Mouse (Mus musculus) limb, embryonic 13.5 days (tissue): Measurements from ENCODE around the gene S1pr5. TPM values are rescaled to one million over a fixed set of nuclear protein-coding genes. Genes with fewer than 3 reads are reported as not detected.
"Not testable (repeated sequence)": the region's sequence is repeated elsewhere in the genome, so short reads cannot be mapped to it uniquely, and the experiment has no call there.

Source experiments
- ATAC-seq: fragments of 200-750 bp; cut with Nextera tagmentation; 2 replicates; pipeline ENCODE4 v1.8.0; 2017; ENCODE audit warnings: low read depth, moderate number of reproducible peaks, moderate TSS enrichment; ENCODE audit not compliant: low FRiP score
- H3K27ac ChIP-seq: fragments of 300-500 bp; sonication (generic); 2 replicates; pipeline ENCODE4 v1.5.1; 2015; ENCODE audit warnings: inconsistent platforms, mild to moderate bottlenecking, moderate library complexity
- H3K27me3 ChIP-seq: fragments of 300-500 bp; sonication (generic); 2 replicates; pipeline ENCODE4 v1.6.1; 2015; ENCODE audit warnings: mild to moderate bottlenecking, inconsistent platforms
- H3K36me3 ChIP-seq: fragments of 300-500 bp; sonication (generic); 2 replicates; pipeline ENCODE4 v1.6.1; 2015; ENCODE audit warnings: inconsistent platforms, mild to moderate bottlenecking, moderate library complexity
- H3K4me1 ChIP-seq: fragments of 300-500 bp; sonication (generic); 2 replicates; pipeline ENCODE4 v1.6.1; 2015; ENCODE audit warnings: inconsistent platforms
- H3K4me2 ChIP-seq: fragments of 300-500 bp; sonication (generic); replicated peaks from 2 replicates; pipeline ENCODE4 v1.6.1; 2015; ENCODE audit warnings: inconsistent platforms, mild to moderate bottlenecking, moderate library complexity
- H3K4me3 ChIP-seq: fragments of 300-500 bp; sonication (generic); 2 replicates; pipeline ENCODE4 v1.5.1; 2015; ENCODE audit warnings: moderate library complexity, mild to moderate bottlenecking, inconsistent platforms
- H3K9ac ChIP-seq: fragments of 300-500 bp; sonication (generic); 2 replicates; pipeline ENCODE4 v1.6.1; 2015; ENCODE audit warnings: mild to moderate bottlenecking, inconsistent platforms
- H3K9me3 ChIP-seq: fragments of 300-500 bp; sonication (generic); 2 replicates; pipeline ENCODE4 v1.6.1; 2016; ENCODE audit warnings: inconsistent platforms
- WGBS: fragments of 180-500 bp; shearing (Covaris S2); methylation state at CpG from one replicate; pipeline ENCODE4 v1.1.7; 2015; 5-methylcytosine and 5-hydroxymethylcytosine counted together
- polyA plus RNA-seq: library from polyadenylated mRNA; unstranded; fragments of >200 nt; fragmentation: Nextera tagmentation; extraction: Ambion mirVana; gene quantifications from 2 replicates; pipeline ENCODE4 v1.2.1, GENCODE M21; 2015

S1pr5 gene
- polyA plus RNA-seq, 1 experiment from 2014 or later: 0.83 TPM

GRCm38 (mm10) chr9:21213617-21214190 lies 34.5 kb downstream of the S1pr5 start:
- WGBS: 32% methylated on average over 7 of the region's 7 CpGs
- Histone ChIP-seq H3K9me3 (no peaks in the 10 kb centered on the region), H3K36me3 (no peaks in the 10 kb centered on the region), H3K27ac (no peak overlapping the region), H3K4me3 (no peak overlapping the region), H3K4me1 (no peaks in the 10 kb centered on the region), H3K27me3 (no peaks in the 10 kb centered on the region), H3K4me2 (no peak overlapping the region), H3K9ac (no peak overlapping the region)
- ATAC-seq: no peak

- H3K4me1 ChIP-seq: no peaks in the 10 kb centered on the region
- no peak overlapping the region for H3K4me3 ChIP-seq
- no peak overlapping the region for H3K27ac ChIP-seq
- WGBS: 87% methylated on average over 7 of the region's 7 CpGs
- no peak for ATAC-seq
- no peaks in the 10 kb centered on the region for H3K27me3 ChIP-seq
- H3K4me2 ChIP-seq: no peak overlapping the region
- H3K9me3 ChIP-seq: no peaks in the 10 kb centered on the region
- H3K9ac ChIP-seq: no peak overlapping the region
- H3K36me3 ChIP-seq: no peaks in the 10 kb centered on the region
These were observed 36.6 kb downstream of the S1pr5 start for GRCm38 (mm10) chr9:21211624-21212023.

GRCm38 (mm10) chr9:21210821-21211220 lies 37.4 kb downstream of the S1pr5 start:
- H3K4me3 ChIP-seq: no peak overlapping the region
- H3K27me3 ChIP-seq: no peaks in the 10 kb centered on the region
- no peak overlapping the region for H3K4me2 ChIP-seq
- no peaks in the 10 kb centered on the region for H3K9me3 ChIP-seq
- H3K9ac ChIP-seq: no peak overlapping the region
- no peaks in the 10 kb centered on the region for H3K36me3 ChIP-seq
- no peak overlapping the region for H3K27ac ChIP-seq
- no peak for ATAC-seq
- H3K4me1 ChIP-seq: no peaks in the 10 kb centered on the region
- WGBS: 72% methylated on average over 6 of the region's 6 CpGs

DNA sequence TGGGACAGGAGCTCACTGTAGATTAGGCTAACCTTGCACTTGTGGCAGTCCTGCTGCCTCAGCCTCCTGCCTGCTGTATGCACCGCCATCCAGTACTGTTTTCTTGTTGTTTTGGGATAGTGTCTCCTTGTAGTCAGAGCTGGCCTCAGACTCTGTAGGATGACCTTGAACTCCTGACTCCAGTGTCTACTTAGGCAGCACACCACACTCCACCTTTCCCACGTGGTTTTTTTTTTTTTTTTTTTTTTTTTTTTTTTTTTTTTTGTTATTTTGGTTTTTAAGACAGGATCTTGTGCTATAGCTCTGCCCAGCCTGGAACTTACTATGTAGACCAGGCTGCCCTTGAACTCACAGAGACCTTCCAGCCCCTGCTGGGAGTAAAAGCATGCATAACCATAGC lies 39.6 kb downstream of the S1pr5 start:
- H3K9me3 ChIP-seq: no peaks in the 10 kb centered on the region
- no peaks in the 10 kb centered on the region for H3K36me3 ChIP-seq
- no peak overlapping the region for H3K4me2 ChIP-seq
- no peak overlapping the region for H3K4me3 ChIP-seq
- no peak for ATAC-seq
- no peak overlapping the region for H3K27ac ChIP-seq
- 73% methylated on average over 2 of the region's 2 CpGs for WGBS
- H3K4me1 ChIP-seq: peaks cover 13% of the 10 kb centered on the region; the same call in 1 of the 2 replicates
- no peak overlapping the region for H3K9ac ChIP-seq
- no peaks in the 10 kb centered on the region for H3K27me3 ChIP-seq

DNA sequence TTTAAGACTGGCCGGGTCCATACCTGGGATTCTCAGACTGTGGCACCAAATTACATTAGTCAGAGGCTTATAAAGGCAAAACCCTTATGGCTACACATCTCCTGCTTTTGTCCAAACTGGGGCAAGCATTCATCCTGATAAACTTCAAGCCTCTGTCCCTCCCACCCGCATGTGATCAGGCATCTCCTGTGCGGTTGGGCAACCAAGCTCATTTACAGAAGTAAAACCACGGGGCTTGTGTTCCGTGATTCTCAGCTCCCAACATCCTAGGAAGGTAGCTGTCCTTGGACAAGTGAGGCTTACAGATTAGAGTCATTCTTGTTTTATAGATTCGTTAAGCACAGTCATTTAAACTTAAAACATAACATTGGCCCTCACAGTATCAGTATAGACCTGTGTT lies 41.4 kb downstream of the S1pr5 start:
- WGBS: 89% methylated on average over 6 of the region's 6 CpGs
- Histone ChIP-seq H3K9me3 (no peaks in the 10 kb centered on the region), H3K27ac (no peak overlapping the region), H3K27me3 (no peaks in the 10 kb centered on the region), H3K4me2 (no peak overlapping the region), H3K4me1 (peaks cover 13% of the 10 kb centered on the region; the same call in 1 of the 2 replicates), H3K36me3 (no peaks in the 10 kb centered on the region), H3K9ac (no peak overlapping the region), H3K4me3 (no peak overlapping the region)
- ATAC-seq: no peak

DNA sequence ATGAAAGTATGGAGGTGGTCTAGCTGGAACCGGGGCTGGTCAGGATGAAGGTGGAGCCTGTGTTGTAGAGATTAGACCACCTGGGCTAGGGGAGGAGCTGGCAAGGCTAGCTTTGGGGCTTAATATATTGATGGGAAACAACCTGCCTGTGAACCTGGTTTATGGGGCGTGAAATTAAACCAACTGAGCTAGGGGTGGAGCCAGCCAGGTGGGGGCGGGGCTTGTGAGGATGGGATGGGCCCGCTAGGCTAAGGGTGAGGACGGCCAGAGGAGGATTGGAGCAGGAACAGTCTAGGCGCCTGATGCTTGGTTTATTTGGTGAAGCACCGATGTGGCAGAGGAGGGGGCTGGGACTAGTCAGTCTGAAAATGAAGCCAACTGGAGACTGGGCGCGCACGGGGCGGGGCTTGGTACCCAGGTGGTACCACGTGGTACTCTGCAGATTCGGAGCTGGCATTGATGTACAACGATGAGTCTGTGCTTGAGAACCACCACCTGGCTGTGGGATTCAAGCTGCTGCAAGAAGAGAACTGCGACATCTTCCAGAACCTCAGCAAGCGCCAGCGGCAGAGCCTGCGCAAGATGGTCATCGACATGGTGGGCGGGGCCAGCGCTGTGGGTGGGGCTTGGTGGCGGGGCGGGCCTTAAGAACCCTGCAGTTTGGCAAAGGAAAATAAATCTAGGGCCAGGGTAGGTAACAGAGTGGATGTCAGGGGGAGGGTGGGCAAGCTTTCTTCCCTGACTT lies 43.5 kb downstream of the S1pr5 start:
- peak overlapping the region; percentile 45 for H3K9ac ChIP-seq
- no peaks in the 10 kb centered on the region for H3K9me3 ChIP-seq
- ATAC-seq: peak; percentile 58
- H3K27ac ChIP-seq: no peak overlapping the region
- peaks cover 13% of the 10 kb centered on the region; the same call in 1 of the 2 replicates for H3K4me1 ChIP-seq
- no peaks in the 10 kb centered on the region for H3K27me3 ChIP-seq
- H3K36me3 ChIP-seq: no peaks in the 10 kb centered on the region
- WGBS: 2% methylated on average over 23 of the region's 23 CpGs
- H3K4me2 ChIP-seq: peak overlapping the region; percentile 61
- H3K4me3 ChIP-seq: peak overlapping the region; percentile 48

DNA sequence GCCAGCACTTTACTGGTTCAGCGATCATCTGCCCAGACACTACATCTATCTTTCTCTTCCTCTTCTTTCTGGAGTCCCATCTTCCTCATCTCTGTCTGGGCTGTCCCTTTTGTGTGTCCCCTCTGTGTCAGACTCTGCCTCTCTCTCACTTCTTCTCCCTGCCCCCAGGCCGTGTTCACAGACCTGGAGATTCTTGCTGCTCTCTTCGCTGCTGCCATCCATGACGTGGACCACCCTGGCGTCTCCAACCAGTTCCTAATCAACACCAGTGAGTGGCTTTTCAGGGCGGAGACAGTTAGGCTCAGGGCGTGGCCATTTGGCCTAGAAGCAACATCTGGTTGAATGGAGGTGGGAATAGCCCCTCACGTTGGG lies 44.1 kb downstream of the S1pr5 start:
- H3K4me3 ChIP-seq: 0 out of 2 replicates have a peak overlapping the region, but pooled peaks have one; percentile 48
- ATAC-seq: no peak
- H3K36me3 ChIP-seq: no peaks in the 10 kb centered on the region
- no peaks in the 10 kb centered on the region for H3K9me3 ChIP-seq
- no peaks in the 10 kb centered on the region for H3K27me3 ChIP-seq
- peak overlapping the region; percentile 61 for H3K4me2 ChIP-seq
- no peak overlapping the region for H3K27ac ChIP-seq
- 21% methylated on average over 8 of the region's 8 CpGs for WGBS
- H3K4me1 ChIP-seq: peaks cover 13% of the 10 kb centered on the region; the same call in 1 of the 2 replicates
- H3K9ac ChIP-seq: no peak overlapping the region

- H3K27ac ChIP-seq: no peak overlapping the region
- no peak overlapping the region for H3K9ac ChIP-seq
- no peak for ATAC-seq
- H3K4me1 ChIP-seq: peaks cover 24% of the 10 kb centered on the region
- H3K4me3 ChIP-seq: no peak overlapping the region
- H3K4me2 ChIP-seq: no peak overlapping the region
- no peaks in the 10 kb centered on the region for H3K9me3 ChIP-seq
- H3K36me3 ChIP-seq: no peaks in the 10 kb centered on the region
- no peaks in the 10 kb centered on the region for H3K27me3 ChIP-seq
- WGBS: 84% methylated on average over 3 of the region's 3 CpGs
These were observed 49.3 kb downstream of the S1pr5 start for GRCm38 (mm10) chr9:21198960-21199359.

DNA sequence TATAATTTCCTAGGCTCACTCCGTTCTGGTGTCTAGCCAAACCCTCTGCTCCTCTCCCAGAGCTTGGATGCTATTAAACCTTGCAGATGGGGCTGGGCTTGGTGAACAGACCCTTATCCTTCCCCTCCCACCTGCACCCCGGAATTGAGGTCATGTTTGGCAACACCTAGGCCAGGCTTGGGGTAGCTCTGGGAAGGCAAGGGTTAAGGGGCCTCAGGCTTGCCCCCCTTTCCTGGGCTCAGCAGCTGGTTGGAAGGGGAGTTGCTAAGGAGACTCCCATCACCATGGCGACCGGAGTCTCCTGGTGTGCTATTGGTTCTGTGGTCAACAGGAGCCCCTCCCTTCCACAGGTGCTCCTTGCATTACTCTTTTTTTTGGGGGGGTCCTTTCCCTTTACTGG lies 50.3 kb downstream of the S1pr5 start:
- H3K4me2 ChIP-seq: peak overlapping the region; percentile 66
- H3K4me3 ChIP-seq: peak overlapping the region; percentile 43; the same call in 1 of the 2 replicates

GRCm38 (mm10) chr9:21196521-21197433 lies 51.5 kb downstream of the S1pr5 start:
- peak overlapping the region; percentile 66 for H3K4me2 ChIP-seq
- H3K9me3 ChIP-seq: no peaks in the 10 kb centered on the region
- H3K36me3 ChIP-seq: no peaks in the 10 kb centered on the region
- WGBS: 31% methylated on average over 19 of the region's 19 CpGs
- peak; percentile 73 for ATAC-seq
- H3K27ac ChIP-seq: no peak overlapping the region
- no peaks in the 10 kb centered on the region for H3K27me3 ChIP-seq
- H3K4me3 ChIP-seq: peak overlapping the region; percentile 43
- H3K4me1 ChIP-seq: peaks cover 24% of the 10 kb centered on the region
- H3K9ac ChIP-seq: peak overlapping the region; percentile 67

More for the DNA sequence above, 50.3 kb downstream of the S1pr5 start:
- Histone ChIP-seq H3K36me3 (no peaks in the 10 kb centered on the region), H3K27ac (no peak overlapping the region), H3K27me3 (no peaks in the 10 kb centered on the region), H3K9me3 (no peaks in the 10 kb centered on the region), H3K4me1 (peaks cover 24% of the 10 kb centered on the region), H3K9ac (no peak overlapping the region)
- WGBS: 24% methylated on average over 4 of the region's 4 CpGs
- ATAC-seq: peak; percentile 52; the same call in 1 of the 2 replicates

DNA sequence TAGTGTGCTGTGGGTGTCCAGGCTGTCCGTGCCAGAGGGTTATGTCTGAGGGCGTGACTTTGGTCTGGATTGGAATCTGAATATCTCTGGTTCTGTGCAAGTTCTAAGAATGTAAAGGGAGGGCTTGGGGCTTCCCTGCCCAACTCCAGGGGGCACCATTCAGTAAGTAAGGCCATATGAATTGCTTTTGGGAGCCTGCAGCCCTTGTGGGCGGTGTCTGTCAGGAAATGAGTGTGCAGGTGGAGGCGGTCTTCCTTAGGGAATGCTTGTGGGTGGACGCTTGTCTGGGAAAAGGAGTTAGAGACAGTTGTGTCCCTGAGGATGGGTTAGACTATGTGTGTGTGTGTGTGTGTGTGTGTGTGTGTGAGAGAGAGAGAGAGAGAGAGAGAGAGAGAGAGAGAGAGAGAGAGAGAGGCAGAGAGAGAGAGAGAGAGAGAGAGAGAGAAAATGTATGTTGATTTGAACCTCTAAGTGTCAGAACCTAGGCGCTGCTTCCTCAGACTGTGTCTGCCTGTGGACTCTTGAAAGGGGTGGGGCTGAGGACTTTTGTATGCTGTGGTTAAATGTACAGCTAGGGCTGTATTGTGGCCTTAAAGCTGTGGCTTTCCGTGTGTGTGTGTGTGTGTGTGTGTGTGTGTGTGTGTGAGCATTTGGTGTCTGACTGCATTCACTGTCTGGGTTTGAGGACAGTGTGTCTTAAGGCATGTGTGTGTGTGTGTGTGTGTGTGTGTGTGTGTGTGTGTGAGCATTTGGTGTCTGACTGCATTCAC lies 52.3 kb downstream of the S1pr5 start:
- Histone ChIP-seq H3K4me1 (peaks cover 24% of the 10 kb centered on the region), H3K4me2 (peak overlapping the region; percentile 66)
- H3K9ac ChIP-seq, H3K27ac ChIP-seq, H3K27me3 ChIP-seq, ATAC-seq, H3K9me3 ChIP-seq, H3K36me3 ChIP-seq, H3K4me3 ChIP-seq: not testable (repeated sequence)
- 60% methylated on average over 7 of the region's 7 CpGs for WGBS
